Mouse (Mus musculus) kidney, adult 2 months (tissue): Measurements from ENCODE around the gene Pde6c. TPM values are rescaled to one million over a fixed set of nuclear protein-coding genes. Genes with fewer than 3 reads are reported as not detected.
A peak's percentile ranks its signal among the peaks of the same experiment; 100 is the strongest.

Experiments
- DNase-seq: peaks from one replicate; pipeline ENCODE4 v3.0.0; 2021
- H3K27ac ChIP-seq: fragments of 200-500 bp; 2 replicates; pipeline ENCODE4 v1.5.1; 2012; ENCODE audit warnings: low read depth, low read length, control low read depth, inconsistent platforms; ENCODE audit not compliant: insufficient read depth
- H3K27me3 ChIP-seq: fragments of 200-500 bp; replicated peaks from 2 replicates; pipeline ENCODE4 v1.6.1; 2012; ENCODE audit warnings: mild to moderate bottlenecking, moderate library complexity, low read length, inconsistent platforms; ENCODE audit not compliant: control insufficient read depth, insufficient read depth
- H3K36me3 ChIP-seq: fragments of 200-500 bp; 2 replicates; pipeline ENCODE4 v1.6.1; 2012; ENCODE audit warnings: mild to moderate bottlenecking, moderate library complexity, low read length, inconsistent platforms; ENCODE audit not compliant: control insufficient read depth, insufficient read depth
- H3K4me1 ChIP-seq: fragments of 200-500 bp; 2 replicates; pipeline ENCODE4 v1.6.1; 2011; ENCODE audit warnings: low read length; ENCODE audit not compliant: control insufficient read depth, insufficient read depth
- H3K4me3 ChIP-seq: fragments of 200-500 bp; 2 replicates; pipeline ENCODE4 v1.5.1; 2011; ENCODE audit warnings: mild to moderate bottlenecking, low read depth, low read length, control low read depth; ENCODE audit not compliant: insufficient read depth
- CTCF ChIP-seq: fragments of 200-500 bp; conservative IDR thresholded peaks from 2 replicates; pipeline ENCODE4 v1.5.1; 2011; ENCODE audit warnings: low read depth, mild to moderate bottlenecking, control low read depth, low read length, moderate library complexity, mixed read lengths; ENCODE audit not compliant: insufficient read depth, insufficient read length
- POLR2A ChIP-seq: fragments of 200-500 bp; IDR thresholded peaks from one replicate; pipeline ENCODE4 v1.6.1; 2011; ENCODE audit warnings: low read depth, low read length, control low read depth
- WGBS: fragments of 180-500 bp; shearing (Covaris S2); methylation state at CpG from one replicate; pipeline ENCODE4 v1.1.7; 2018; 5-methylcytosine and 5-hydroxymethylcytosine counted together
- polyA plus RNA-seq: library from polyadenylated mRNA; depleted of rRNA; stranded (reverse); fragments of >200 nt; gene quantifications from 2 replicates; pipeline ENCODE4 v1.2.3, GENCODE M21; 2012; rRNA removed

The Pde6c gene
- not detected in 2 replicates for polyA plus RNA-seq

DNA sequence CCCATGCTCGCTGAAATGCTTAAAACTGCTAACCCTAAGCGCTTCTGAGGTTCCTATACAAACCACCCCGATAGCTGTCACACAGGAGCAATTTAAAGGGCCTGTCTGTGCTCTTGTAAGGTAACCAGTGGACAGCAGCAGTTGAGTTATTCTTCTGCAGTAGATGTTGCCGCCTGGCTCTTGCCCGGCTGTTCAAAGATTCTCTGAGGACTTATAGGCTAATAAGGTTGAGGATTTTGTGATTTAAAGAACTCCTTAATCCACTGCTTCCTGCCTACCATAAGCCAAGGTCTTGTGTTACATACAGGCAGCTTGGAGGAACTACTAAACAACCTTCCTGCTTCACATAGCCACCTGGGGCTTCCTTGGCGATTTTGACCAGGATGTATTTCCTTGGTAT is at the start of gene Pde6c:
Gene Pde6c (plus strand): TSS at position 301 of the 400 bp plus-strand sequence.
- H3K4me1 ChIP-seq = no peaks in the 10 kb centered on the region
- WGBS = 81% methylated on average over 6 of the region's 6 CpGs
- H3K36me3 ChIP-seq = no peaks in the 10 kb centered on the region
- no peak within 1 kb of the TSS for H3K27ac ChIP-seq
- no peaks in the 10 kb centered on the region for H3K27me3 ChIP-seq
- no peak within 1 kb of the TSS for H3K4me3 ChIP-seq
- no peak for DNase-seq
- no peak for TF ChIP-seq POLR2A
- no peak for TF ChIP-seq CTCF

GRCm38 (mm10) chr19:38082931-38083525 is 49.6 kb upstream of the Pde6c start:
- no peak overlapping the region for H3K27ac ChIP-seq
- no peak overlapping the region for H3K4me3 ChIP-seq
- TF ChIP-seq CTCF (no peak), POLR2A (no peak)
- H3K4me1 ChIP-seq = no peaks in the 10 kb centered on the region
- no peak for DNase-seq
- H3K27me3 ChIP-seq = no peaks in the 10 kb centered on the region
- no peaks in the 10 kb centered on the region for H3K36me3 ChIP-seq
- WGBS = 43% methylated on average over 5 of the region's 5 CpGs

GRCm38 (mm10) chr19:38085841-38086240 is 46.7 kb upstream of the Pde6c start:
- 86% methylated on average over 4 of the region's 4 CpGs for WGBS
- TF ChIP-seq POLR2A (no peak), CTCF (no peak)
- H3K27me3 ChIP-seq = no peaks in the 10 kb centered on the region
- no peak for DNase-seq
- no peaks in the 10 kb centered on the region for H3K4me1 ChIP-seq
- no peak overlapping the region for H3K27ac ChIP-seq
- no peaks in the 10 kb centered on the region for H3K36me3 ChIP-seq
- no peak overlapping the region for H3K4me3 ChIP-seq

DNA sequence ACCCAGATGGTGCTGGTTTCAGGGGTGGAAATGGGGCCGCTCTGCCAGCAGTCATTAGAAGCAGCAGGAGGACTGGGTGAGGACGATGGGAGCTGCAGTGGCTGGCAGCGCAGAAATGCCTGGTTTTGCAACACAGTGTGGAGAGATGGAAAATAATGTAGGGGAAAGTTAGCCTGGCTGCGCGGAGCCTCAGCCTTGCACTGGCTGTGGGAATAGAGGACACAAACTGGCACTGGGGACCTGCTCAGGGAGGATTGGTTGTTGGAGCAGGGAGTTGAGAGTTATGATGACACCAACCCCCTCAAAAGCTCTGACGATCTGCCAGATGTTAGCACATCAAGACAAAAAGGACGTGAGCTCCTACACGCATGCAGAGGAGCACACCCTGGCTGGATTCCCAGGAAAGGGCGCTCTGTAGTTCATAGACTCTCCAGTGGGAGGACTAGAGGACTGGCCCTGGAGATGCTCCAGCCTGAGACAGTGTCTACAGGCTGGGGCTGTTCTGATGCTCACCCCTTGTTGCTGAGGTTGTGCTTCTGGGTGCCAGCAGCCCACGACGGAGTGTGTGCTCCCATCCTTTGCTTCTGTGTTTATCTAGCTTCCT is 45.5 kb upstream of the Pde6c start:
- Histone ChIP-seq H3K27ac (no peak overlapping the region), H3K4me3 (no peak overlapping the region), H3K36me3 (no peaks in the 10 kb centered on the region), H3K27me3 (no peaks in the 10 kb centered on the region), H3K4me1 (no peaks in the 10 kb centered on the region)
- WGBS = 53% methylated on average over 11 of the region's 11 CpGs
- TF ChIP-seq POLR2A (no peak), CTCF (peak; percentile 66)
- peak; percentile 38 for DNase-seq

DNA sequence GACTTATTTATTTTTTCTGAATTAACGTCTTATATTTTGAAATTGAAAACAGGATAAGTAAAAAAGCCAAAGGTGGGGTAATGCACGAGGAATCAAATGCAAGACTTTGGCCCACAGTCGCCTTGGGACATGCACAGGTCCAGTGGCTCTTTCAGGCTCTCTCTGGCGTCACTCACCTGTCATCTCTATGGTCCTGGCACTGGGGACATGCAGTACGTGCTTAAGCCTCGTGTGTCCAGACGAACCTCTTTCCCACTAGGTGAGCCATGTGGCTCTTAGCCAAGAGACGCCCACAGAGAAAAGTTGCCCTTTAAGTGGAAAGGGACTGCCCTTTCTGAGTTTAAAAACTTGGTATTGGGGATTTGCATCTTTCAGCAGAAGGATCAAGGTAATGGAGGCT is 43.2 kb upstream of the Pde6c start:
- DNase-seq = no peak
- Histone ChIP-seq H3K27ac (no peak overlapping the region), H3K27me3 (no peaks in the 10 kb centered on the region), H3K4me3 (no peak overlapping the region), H3K4me1 (no peaks in the 10 kb centered on the region), H3K36me3 (no peaks in the 10 kb centered on the region)
- no peak for TF ChIP-seq POLR2A
- no peak for TF ChIP-seq CTCF
- WGBS = 71% methylated on average over 8 of the region's 8 CpGs

DNA sequence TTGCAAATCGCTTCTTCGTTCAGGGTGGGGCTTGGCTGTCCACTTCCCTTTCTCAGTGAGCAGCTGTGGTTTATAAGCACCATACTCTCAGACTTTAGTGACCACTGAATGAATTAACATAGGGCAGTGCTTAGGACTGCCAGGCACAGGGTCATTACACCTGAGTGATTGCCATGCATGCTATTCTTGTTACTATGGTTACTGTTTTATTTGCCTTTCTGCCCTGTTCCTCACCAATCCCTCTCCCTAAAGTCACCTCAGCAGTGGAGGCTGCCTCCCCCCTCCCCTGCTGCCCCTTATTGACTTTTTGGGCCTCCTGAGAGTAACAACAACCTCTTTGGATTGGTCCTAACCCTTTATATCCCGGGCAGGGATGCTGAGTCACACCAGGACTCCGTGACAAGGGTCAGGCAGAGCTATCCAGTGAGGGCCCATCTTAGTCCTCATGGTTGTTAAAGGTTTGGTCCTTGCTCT is 41.0 kb upstream of the Pde6c start:
- Histone ChIP-seq H3K4me1 (no peaks in the 10 kb centered on the region), H3K27ac (no peak overlapping the region), H3K27me3 (no peaks in the 10 kb centered on the region), H3K4me3 (no peak overlapping the region), H3K36me3 (no peaks in the 10 kb centered on the region)
- 47% methylated on average over 4 of the region's 4 CpGs for WGBS
- TF ChIP-seq POLR2A (no peak), CTCF (no peak)
- DNase-seq = no peak

DNA sequence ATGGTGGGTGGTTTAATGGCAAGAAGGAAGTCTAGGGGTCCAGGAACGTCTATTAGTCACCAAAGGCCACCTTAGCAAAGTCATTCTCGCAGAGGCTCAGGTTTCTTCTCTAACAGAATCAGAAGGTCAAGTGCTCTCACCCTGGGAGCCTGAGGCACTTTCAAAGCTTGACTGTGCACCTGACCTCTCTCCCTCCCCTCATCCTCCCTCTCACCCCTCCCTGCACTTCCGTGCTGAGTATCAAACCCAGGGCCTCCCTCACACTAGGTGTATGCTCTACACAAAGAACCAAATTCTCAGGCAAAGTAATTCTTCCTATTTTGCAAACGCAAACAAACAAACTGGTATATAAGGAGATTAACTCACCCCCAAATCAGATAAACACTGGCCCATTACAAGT is 36.4 kb upstream of the Pde6c start:
- DNase-seq = no peak
- H3K27ac ChIP-seq = no peak overlapping the region
- TF ChIP-seq CTCF (no peak), POLR2A (no peak)
- no peaks in the 10 kb centered on the region for H3K4me1 ChIP-seq
- 10% methylated on average over 4 of the region's 4 CpGs for WGBS
- no peaks in the 10 kb centered on the region for H3K27me3 ChIP-seq
- no peak overlapping the region for H3K4me3 ChIP-seq
- no peaks in the 10 kb centered on the region for H3K36me3 ChIP-seq
